Mouse (Mus musculus): Measurements from ENCODE around the gene Dennd5a.

Gene Dennd5a

GRCm38 (mm10) chr7:109882574-109882973, 77.7 kb downstream of the Dennd5a start:
- no peak for DNase-seq (ENCODE audit: low read depth, low spot score)

DNA sequence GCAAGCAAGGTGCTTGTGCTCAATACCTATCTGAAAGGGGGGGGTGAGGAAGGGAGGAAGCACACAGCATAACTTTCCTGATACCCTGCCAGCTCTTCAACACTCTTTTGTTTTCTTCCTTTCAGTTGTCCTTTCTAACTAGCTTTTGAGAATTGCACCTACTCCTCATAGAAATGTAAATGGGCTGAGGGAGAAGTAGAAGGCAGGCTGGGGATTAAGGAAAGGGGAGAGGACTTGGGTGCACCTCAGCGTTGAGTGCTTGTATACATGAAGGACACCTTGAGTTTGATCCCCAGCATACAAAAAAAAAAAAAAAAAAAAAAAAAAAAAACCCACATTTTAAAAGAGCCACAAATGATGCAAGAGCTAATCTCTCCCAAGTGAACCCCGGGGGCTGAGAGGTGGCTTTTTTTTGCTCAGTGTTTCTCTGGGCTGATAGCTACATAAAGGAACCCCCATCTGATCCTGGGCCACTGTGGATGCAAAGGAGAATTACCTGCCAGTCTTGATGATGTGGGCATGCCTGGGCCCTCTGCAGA, 78.6 kb downstream of the Dennd5a start:
- no peak for DNase-seq (ENCODE audit: low read depth, low spot score)

DNA sequence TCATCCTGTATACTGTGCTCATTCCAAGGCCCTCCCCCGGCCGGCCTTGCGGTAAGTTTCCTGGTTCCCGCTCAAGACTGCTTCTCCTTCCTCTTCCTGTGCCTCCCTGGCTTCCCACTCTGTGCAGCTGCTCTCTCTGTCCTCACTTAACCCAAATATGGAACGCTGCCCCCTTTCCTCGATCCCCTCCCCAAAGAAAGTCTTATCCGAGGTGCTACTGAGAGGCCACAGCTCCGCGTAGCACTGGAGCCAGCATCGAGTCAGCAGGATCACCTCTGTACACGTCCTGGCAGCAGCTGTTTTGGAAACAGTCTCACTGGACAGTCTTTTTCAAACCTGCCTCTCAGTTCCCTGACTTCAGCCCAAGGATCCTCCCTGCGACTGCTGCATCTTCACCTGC, 81.1 kb downstream of the Dennd5a start:
- DNase-seq (ENCODE audit: low read depth, low spot score), result no peak

DNA sequence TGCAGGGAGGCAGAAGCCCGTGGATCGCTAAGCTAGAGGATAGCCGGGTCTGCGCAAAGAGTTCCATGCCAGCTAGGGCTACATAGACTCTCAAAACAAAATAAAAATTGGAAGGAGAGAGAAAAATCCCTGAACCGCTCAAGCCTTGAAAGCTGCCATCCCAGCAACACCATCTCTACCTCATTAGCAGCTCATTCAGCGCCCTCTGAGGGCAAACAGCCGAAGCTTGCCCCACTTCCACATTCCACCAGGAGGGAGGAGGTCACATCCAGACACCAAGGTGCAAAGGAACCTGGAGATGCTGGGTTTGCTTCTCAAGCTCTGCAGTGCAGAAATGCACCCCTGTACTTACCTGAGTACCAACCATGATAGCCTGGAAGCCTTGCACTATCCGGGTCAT, 84.2 kb downstream of the Dennd5a start:
- DNase-seq (ENCODE audit: low read depth, low spot score), result no peak

DNA sequence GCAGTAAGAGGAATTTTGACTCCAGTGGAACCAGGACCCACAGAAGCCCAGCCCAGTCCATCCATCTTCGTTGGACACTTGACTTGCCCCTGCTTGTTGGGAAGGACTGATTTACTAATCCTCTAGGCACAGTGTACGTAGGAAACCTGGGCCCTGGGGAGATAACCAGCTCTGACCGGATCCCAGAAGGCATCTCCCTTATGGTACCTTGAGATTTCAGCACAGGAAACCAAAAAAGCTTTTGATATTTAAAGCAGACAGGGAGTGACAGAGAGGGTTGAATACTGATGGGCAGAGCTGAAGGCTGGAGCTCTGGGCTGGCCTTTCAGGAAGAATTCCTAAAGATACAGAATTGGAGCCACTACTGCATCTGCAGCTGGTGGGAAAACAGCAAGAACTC, 84.7 kb downstream of the Dennd5a start:
- DNase-seq (ENCODE audit: low read depth, low spot score), result no peak

GRCm38 (mm10) chr7:109875033-109875432, 85.2 kb downstream of the Dennd5a start:
- DNase-seq (ENCODE audit: low read depth, low spot score), result no peak

DNA sequence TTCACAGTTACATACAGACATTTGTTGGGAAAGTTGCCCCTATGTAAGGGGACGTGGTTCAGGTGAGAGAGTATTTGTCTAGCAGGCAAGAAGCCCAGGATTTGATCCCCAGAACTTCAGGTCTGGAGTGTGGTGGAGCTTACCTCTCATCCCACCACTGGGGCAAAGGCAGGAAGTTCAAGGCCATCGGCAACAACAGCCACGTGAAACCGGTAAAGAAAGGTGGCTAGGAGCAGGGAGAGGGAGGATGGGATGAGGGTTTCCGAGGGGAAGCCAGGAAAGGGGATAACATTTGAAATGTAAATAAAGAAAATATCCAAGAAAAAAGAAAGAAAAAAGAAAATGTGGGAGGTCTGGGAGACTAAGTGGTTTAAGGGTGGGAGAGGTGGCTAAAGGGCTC, 87.1 kb downstream of the Dennd5a start:
- DNase-seq (ENCODE audit: low read depth, low spot score), result no peak

DNA sequence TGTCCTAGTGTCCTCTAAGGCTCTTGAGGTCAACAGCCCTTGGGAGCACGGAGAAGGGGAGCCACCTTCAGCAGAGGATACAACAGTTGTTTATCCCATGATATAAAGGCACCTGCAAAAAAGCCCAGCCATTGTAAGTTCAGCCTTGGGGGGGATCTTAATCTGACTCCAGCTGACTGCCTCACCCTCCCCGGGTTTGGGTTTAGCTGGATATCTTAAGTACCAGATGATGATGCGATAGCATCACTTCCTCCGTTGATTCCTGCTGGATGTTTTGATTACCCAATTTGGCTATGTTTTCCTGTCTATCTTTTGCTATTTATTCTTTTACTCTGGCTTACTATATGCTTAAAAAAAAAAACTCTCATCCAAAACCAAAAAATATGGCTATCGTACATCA, 89.0 kb downstream of the Dennd5a start:
- no peak for DNase-seq (ENCODE audit: low read depth, low spot score)

DNA sequence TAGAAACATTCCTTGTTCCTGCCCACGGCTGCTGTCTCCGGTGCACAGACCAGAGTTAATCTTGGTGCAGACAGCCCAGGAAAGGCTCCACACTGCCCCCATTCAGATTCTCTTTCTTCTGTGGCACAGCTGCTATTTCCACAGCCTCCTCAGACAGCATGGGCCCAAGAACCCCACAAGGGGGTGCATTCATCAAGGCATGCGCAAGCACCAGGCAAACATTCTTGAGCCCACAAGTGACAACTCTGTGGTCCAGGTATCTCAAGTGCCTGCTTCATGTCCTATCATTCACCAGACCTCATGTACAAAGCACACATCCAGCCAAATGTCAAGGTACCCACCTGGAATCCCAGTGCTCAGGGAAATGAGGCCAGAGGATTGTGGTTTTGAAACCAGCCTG, 91.8 kb downstream of the Dennd5a start:
- no peak for DNase-seq (ENCODE audit: low read depth, low spot score)

DNA sequence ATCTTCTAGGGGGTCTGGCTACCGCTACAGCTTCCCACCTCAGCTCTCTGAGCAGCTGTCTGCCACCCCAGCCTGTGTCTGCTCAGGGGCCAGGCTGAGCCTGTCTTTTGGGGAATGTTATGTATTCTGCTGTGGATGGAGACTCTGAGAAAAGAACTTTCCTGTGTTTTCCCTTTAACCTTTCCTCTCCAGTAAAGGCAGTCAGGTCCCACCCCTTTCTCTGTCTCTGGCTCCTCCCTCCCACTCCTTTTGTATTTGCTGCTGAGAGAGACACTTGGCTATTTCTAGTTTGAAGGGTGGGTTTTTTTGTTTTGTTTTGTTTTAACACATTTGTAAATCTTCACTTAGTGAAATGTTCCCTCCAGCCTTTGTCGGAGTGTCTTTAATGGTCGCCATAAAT, 93.6 kb downstream of the Dennd5a start:
- no peak for DNase-seq (ENCODE audit: low read depth, low spot score)

- DNase-seq (ENCODE audit: low read depth, low spot score), result no peak
These were observed 94.7 kb downstream of the Dennd5a start, which contains the start of gene Scube2 for GRCm38 (mm10) chr7:109865370-109866229. Gene Scube2, minus strand, starts transcription at chr7:109865679.

DNA sequence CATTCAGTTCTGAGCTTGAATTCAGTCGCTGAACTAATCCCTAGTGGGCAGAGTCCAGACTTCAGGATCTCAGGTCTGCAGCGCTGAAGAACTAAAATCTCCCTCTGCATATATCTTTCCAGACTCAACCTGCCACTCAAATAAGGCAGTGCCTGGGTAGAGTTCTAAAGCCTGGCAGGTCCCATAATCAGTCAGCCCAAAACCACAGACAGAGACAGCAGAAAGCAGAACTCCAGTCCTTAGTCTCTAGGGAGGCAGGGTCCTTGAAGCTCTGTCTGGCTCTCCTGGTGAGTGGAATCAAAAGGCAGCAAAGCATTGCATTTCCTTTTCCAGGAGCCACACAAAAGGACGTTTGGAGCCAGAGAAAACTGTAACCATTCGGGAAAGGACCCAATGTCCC, 96.7 kb downstream of the Dennd5a start:
- DNase-seq (ENCODE audit: low read depth, low spot score), result no peak

GRCm38 (mm10) chr7:109860162-109860561, 100.1 kb downstream of the Dennd5a start:
- no peak for DNase-seq (ENCODE audit: low read depth, low spot score)

- no peak for DNase-seq (ENCODE audit: low read depth, low spot score)
These were observed 100.9 kb downstream of the Dennd5a start for GRCm38 (mm10) chr7:109859354-109859753.

GRCm38 (mm10) chr7:109852752-109853212, 107.5 kb downstream of the Dennd5a start:
- DNase-seq (ENCODE audit: low read depth, low spot score), result no peak

- no peak for DNase-seq (ENCODE audit: low read depth, low spot score)
These were observed 108.3 kb downstream of the Dennd5a start for GRCm38 (mm10) chr7:109852017-109852416.

GRCm38 (mm10) chr7:109850531-109850930, 109.7 kb downstream of the Dennd5a start:
- DNase-seq (ENCODE audit: low read depth, low spot score), result no peak

DNA sequence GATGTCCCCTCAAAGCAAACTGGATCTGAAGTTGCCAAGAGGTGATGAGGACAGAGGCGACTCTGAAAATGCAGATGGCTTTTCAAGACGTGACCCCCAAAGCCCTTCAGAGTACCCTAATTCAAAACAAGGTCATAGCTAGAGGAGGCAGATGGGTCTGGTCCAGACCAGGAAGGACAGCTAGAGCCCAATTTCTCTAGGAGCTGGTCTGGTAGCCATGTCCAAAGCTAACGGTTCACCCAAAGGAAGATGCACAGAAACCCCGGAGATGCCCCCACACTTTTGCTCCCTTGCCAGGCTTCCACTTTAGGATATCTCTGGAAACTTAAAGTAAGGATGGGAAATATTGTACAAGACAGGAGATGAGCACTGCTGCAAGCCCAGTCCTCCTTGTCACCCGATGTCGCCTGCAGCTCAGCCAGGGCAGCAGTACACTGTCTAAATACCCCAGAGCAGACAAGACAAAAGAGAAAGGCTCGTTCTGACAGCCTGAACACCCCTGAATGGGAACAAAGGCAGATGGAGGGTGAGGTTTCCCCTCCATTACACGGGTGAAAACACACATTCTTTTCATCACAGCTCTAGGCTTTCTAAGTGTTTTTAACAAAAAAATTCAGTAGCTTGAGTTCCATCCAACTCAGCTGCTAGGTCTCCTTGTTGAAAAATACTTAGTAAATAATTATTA, 110.4 kb downstream of the Dennd5a start:
- DNase-seq (ENCODE audit: low read depth, low spot score), result no peak

DNA sequence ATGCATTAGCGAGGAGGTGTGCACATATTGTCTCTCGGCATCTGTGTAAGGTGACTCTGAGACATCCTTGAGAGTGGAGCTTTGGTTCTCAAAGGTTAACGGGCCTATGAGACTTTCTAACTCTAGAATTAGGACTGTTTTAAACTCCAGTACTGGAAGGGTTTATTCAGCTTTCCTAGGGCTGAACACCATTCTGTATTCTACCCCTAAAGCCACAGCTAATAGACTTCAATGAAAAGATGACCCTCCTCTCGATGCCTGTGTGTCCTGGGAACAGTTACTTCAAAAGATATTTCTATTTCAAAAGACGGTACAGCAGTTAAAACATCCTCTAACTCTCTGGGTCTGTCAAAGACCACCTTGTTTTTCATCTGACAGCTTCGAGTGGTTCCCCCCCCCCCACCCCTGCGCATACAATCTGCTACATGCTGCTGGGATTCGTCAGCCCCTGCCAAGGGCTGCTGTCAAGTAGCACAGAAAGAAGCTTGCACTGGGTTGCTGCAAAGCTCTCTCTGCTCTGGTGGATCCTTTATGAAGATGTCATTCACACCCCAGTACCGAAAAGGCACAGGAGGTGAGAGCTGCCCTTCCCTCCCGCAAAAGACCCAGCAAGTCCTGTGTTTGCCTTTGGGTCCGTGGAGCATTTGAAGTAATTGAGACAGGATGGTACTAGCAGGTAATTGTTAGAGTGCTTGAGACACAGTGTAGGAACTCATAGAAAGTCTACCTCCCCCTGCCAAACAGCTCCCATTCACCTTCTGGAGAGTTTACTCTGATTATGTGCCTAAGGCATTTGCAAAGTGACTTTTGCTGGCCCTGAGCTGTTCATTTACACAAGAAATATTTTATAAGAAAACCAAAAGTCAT, 111.2 kb downstream of the Dennd5a start:
- no peak for DNase-seq (ENCODE audit: low read depth, low spot score)

- no peak for DNase-seq (ENCODE audit: low read depth, low spot score)
These were observed 116.2 kb downstream of the Dennd5a start for GRCm38 (mm10) chr7:109844100-109844499.

Measured in retina, postnatal 7 days (tissue).